Mouse (Mus musculus): ENCODE measurements at regions not wholly inside any gene's neighbourhood (a gene's known extent, or its start where the extent isn't known, plus 50 kb on each side); places are given as distances from the start of the nearest gene placed in this dataset.
"Not testable (repeated sequence)": the region's sequence is repeated elsewhere in the genome, so short reads cannot be mapped to it uniquely, and the experiment has no call there.

DNA sequence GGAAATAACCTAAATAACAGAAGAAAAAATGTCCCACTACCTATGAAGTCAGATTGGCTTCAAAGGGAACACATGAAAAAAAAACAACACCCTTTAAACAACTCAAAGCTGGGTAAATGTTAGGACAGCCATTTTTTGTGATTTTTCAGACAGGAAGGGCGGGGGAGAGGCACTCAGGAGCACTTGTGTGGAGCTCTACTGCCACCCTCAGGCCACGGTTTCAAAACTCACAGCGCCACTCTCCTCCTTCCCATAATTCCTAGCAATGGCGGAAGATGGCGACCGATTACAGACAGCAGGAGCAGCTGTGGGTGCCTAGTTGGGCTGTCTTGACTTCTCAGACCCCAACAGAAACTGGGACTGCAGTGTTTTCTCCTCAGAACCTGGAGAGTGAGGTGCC lies 168.8 kb upstream of the Olfr1324 start:
- H3K27me3 ChIP-seq (ENCODE audit: control insufficient read depth, insufficient read depth, low read length, poor library complexity, severe bottlenecking), result no peaks in the 10 kb centered on the region
- peak overlapping the region; percentile 61; the same call in 1 of the 2 replicates for H3K27ac ChIP-seq (ENCODE audit: insufficient read depth, low read length)
- no peaks in the 10 kb centered on the region for H3K4me1 ChIP-seq (ENCODE audit: control insufficient read depth, insufficient read depth, low read length)
- peak overlapping the region; percentile 44 for H3K4me3 ChIP-seq (ENCODE audit: low read depth, low read length)
- H3K9ac ChIP-seq (ENCODE audit: low read depth, poor library complexity, severe bottlenecking), result no peak overlapping the region
- TF ChIP-seq POLR2A (IDR thresholded peaks at IDR 0.05; ENCODE audit: insufficient read depth, low read length) (no peak), CTCF (IDR thresholded peaks at IDR 0.05; ENCODE audit: low read depth, low read length) (peak; percentile 43)
- H3K36me3 ChIP-seq (ENCODE audit: control insufficient read depth, insufficient read depth, low read length, poor library complexity, severe bottlenecking), result peaks cover 17% of the 10 kb centered on the region
- no peaks in the 10 kb centered on the region for H3K9me3 ChIP-seq (replicated peaks; ENCODE audit: control insufficient read depth, insufficient read depth, low read length, poor library complexity, severe bottlenecking)

GRCm38 (mm10) chrX:50594976-50595375 lies 166.7 kb upstream of the Olfr1324 start:
- not testable (repeated sequence) for H3K4me3 ChIP-seq (ENCODE audit: low read depth, low read length); H3K9ac ChIP-seq (ENCODE audit: low read depth, poor library complexity, severe bottlenecking); H3K4me1 ChIP-seq (ENCODE audit: control insufficient read depth, insufficient read depth, low read length); H3K27ac ChIP-seq (ENCODE audit: insufficient read depth, low read length); H3K27me3 ChIP-seq (ENCODE audit: control insufficient read depth, insufficient read depth, low read length, poor library complexity, severe bottlenecking); H3K9me3 ChIP-seq (replicated peaks; ENCODE audit: control insufficient read depth, insufficient read depth, low read length, poor library complexity, severe bottlenecking)
- peaks cover 17% of the 10 kb centered on the region for H3K36me3 ChIP-seq (ENCODE audit: control insufficient read depth, insufficient read depth, low read length, poor library complexity, severe bottlenecking)

- H3K36me3 ChIP-seq (ENCODE audit: control insufficient read depth, insufficient read depth, low read length, poor library complexity, severe bottlenecking), result peaks cover 24% of the 10 kb centered on the region
- no peaks in the 10 kb centered on the region for H3K9me3 ChIP-seq (replicated peaks; ENCODE audit: control insufficient read depth, insufficient read depth, low read length, poor library complexity, severe bottlenecking)
Measured at GRCm38 (mm10) chrX:50591477-50591876, 163.2 kb upstream of the Olfr1324 start.

DNA sequence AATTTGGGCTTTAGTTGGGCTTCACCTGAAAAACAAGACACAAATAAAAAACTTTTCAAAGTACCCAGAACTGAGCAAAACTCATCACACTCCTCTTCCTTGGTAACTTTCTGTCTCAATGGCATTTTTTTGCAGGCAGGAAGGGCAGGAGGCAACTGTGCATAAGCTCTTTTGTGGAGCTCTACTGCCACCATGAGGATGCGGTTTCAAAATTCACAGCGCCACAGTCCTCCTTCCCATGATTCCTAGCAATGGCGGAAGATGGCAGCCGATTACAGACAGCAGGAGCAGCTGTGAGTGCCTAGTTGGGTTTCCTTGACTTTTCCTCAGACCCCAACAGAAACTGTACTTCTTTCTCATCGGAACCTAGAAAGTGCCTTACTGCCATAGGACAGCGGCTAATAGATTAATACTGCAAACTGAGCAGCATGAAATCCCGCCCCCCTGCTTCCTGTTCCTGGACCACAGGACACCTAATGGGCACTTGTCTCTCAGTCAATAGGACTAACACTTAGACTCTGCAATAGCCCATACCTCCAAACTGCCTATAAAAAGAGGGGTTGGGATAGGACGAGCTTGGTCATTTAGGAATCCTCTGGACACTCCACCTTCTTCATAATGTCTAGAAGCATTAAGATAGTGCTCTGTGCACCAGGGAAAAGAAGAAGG lies 162.5 kb upstream of the Olfr1324 start:
- no peak overlapping the region; the same call in 1 of the 2 replicates for H3K4me3 ChIP-seq (ENCODE audit: low read depth, low read length)
- H3K27ac ChIP-seq (ENCODE audit: insufficient read depth, low read length), result peak overlapping the region; percentile 77
- H3K9ac ChIP-seq (ENCODE audit: low read depth, poor library complexity, severe bottlenecking), result peak overlapping the region; percentile 40; the same call in 1 of the 2 replicates
- H3K36me3 ChIP-seq (ENCODE audit: control insufficient read depth, insufficient read depth, low read length, poor library complexity, severe bottlenecking), result peaks cover 24% of the 10 kb centered on the region
- H3K27me3 ChIP-seq (ENCODE audit: control insufficient read depth, insufficient read depth, low read length, poor library complexity, severe bottlenecking), result no peaks in the 10 kb centered on the region
- no peaks in the 10 kb centered on the region for H3K4me1 ChIP-seq (ENCODE audit: control insufficient read depth, insufficient read depth, low read length)
- no peaks in the 10 kb centered on the region for H3K9me3 ChIP-seq (replicated peaks; ENCODE audit: control insufficient read depth, insufficient read depth, low read length, poor library complexity, severe bottlenecking)
- TF ChIP-seq EP300 (IDR thresholded peaks at IDR 0.05; ENCODE audit: insufficient read depth, low read depth, low read length) (no peak), CTCF (IDR thresholded peaks at IDR 0.05; ENCODE audit: low read depth, low read length) (peak; percentile 30), POLR2A (IDR thresholded peaks at IDR 0.05; ENCODE audit: insufficient read depth, low read length) (no peak)

More at GRCm38 (mm10) chrX:50591477-50591876, 163.2 kb upstream of the Olfr1324 start:
- Histone ChIP-seq H3K4me1 (ENCODE audit: control insufficient read depth, insufficient read depth, low read length) (no peaks in the 10 kb centered on the region), H3K9ac (ENCODE audit: low read depth, poor library complexity, severe bottlenecking) (no peak overlapping the region), H3K27me3 (ENCODE audit: control insufficient read depth, insufficient read depth, low read length, poor library complexity, severe bottlenecking) (no peaks in the 10 kb centered on the region), H3K4me3 (ENCODE audit: low read depth, low read length) (no peak overlapping the region), H3K27ac (ENCODE audit: insufficient read depth, low read length) (no peak overlapping the region)
- TF ChIP-seq EP300 (IDR thresholded peaks at IDR 0.05; ENCODE audit: insufficient read depth, low read depth, low read length), result no peak
- no peak for TF ChIP-seq CTCF (IDR thresholded peaks at IDR 0.05; ENCODE audit: low read depth, low read length)
- no peak for TF ChIP-seq POLR2A (IDR thresholded peaks at IDR 0.05; ENCODE audit: insufficient read depth, low read length)

GRCm38 (mm10) chrX:50588892-50589291 lies 160.6 kb upstream of the Olfr1324 start:
- Histone ChIP-seq H3K4me3 (ENCODE audit: low read depth, low read length) (no peak overlapping the region), H3K9ac (ENCODE audit: low read depth, poor library complexity, severe bottlenecking) (no peak overlapping the region), H3K9me3 (replicated peaks; ENCODE audit: control insufficient read depth, insufficient read depth, low read length, poor library complexity, severe bottlenecking) (no peaks in the 10 kb centered on the region), H3K27me3 (ENCODE audit: control insufficient read depth, insufficient read depth, low read length, poor library complexity, severe bottlenecking) (no peaks in the 10 kb centered on the region), H3K4me1 (ENCODE audit: control insufficient read depth, insufficient read depth, low read length) (no peaks in the 10 kb centered on the region), H3K36me3 (ENCODE audit: control insufficient read depth, insufficient read depth, low read length, poor library complexity, severe bottlenecking) (peaks cover 26% of the 10 kb centered on the region), H3K27ac (ENCODE audit: insufficient read depth, low read length) (no peak overlapping the region)
- TF ChIP-seq CTCF (IDR thresholded peaks at IDR 0.05; ENCODE audit: low read depth, low read length) (no peak), POLR2A (IDR thresholded peaks at IDR 0.05; ENCODE audit: insufficient read depth, low read length) (no peak), EP300 (IDR thresholded peaks at IDR 0.05; ENCODE audit: insufficient read depth, low read depth, low read length) (no peak)

DNA sequence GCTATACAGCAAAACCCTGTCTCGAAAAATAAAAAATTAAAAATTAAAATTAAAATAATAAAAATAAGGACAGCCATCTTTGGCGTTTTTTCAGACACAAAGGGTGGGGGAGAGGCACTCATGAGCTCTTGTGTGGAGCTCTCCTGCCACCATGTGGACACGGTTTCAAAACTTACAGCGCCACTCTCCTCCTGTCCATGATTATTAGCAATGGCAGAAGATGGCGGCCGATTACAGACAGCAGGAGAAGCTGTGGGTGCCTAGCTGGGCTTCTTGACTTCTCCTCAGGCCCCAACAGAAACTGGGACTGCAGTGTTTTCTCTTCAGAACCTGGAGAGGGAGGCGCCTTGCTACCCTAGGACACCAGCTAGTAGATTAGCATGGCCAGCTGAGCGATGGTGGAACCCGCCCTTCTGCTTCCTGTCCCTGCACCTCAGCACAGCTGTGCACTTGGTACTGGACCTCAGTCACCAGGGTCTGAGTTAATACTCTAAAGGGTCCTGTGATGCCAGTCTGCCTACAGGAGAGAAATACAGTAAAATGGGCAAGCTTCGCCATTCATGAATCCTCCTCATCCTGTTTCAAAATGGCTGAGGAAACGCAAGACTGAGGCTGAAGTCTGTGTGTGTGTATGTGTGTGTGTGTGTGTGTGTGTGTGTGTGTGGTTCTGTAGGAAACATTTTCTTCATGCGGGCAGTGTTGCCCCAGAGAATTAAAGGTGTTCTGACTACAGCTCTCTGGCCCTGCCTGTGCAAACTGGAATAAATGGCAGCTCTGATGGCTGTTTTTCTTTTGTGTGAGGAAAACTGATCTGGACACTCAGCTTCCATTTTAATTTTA lies 155.7 kb upstream of the Olfr1324 start:
- H3K36me3 ChIP-seq (ENCODE audit: control insufficient read depth, insufficient read depth, low read length, poor library complexity, severe bottlenecking), result peaks cover 23% of the 10 kb centered on the region
- H3K4me1 ChIP-seq (ENCODE audit: control insufficient read depth, insufficient read depth, low read length), result no peaks in the 10 kb centered on the region
- no peaks in the 10 kb centered on the region for H3K9me3 ChIP-seq (replicated peaks; ENCODE audit: control insufficient read depth, insufficient read depth, low read length, poor library complexity, severe bottlenecking)
- H3K27me3 ChIP-seq (ENCODE audit: control insufficient read depth, insufficient read depth, low read length, poor library complexity, severe bottlenecking), result no peaks in the 10 kb centered on the region
- H3K27ac ChIP-seq (ENCODE audit: insufficient read depth, low read length), result no peak overlapping the region
- H3K4me3 ChIP-seq (ENCODE audit: low read depth, low read length), result no peak overlapping the region
- H3K9ac ChIP-seq (ENCODE audit: low read depth, poor library complexity, severe bottlenecking), result no peak overlapping the region
- TF ChIP-seq CTCF (IDR thresholded peaks at IDR 0.05; ENCODE audit: low read depth, low read length), result peak; percentile 18
- no peak for TF ChIP-seq POLR2A (IDR thresholded peaks at IDR 0.05; ENCODE audit: insufficient read depth, low read length)
- TF ChIP-seq EP300 (IDR thresholded peaks at IDR 0.05; ENCODE audit: insufficient read depth, low read depth, low read length), result no peak
